Mouse (Mus musculus): ENCODE results near the gene Wipf3. TPM values are rescaled to one million over a fixed set of nuclear protein-coding genes. Genes with fewer than 3 reads are reported as not detected.

Gene Wipf3
- polyA plus RNA-seq, 1 experiment = 1.9 TPM

GRCm38 (mm10) chr6:54388690-54389275 lies 40.6 kb upstream of the Wipf3 start:
- no peak for TF ChIP-seq POLR2A (IDR thresholded peaks at IDR 0.05; ENCODE audit: low read depth, low read length)
- TF ChIP-seq CTCF (conservative IDR thresholded peaks at IDR 0.05; ENCODE audit: insufficient read depth, insufficient read length, low read depth, low read length) = no peak
- Histone ChIP-seq H3K36me3 (ENCODE audit: control insufficient read depth, insufficient read depth, low read length) (no peaks in the 10 kb centered on the region), H3K27me3 (replicated peaks; ENCODE audit: control insufficient read depth, insufficient read depth, low read length) (no peaks in the 10 kb centered on the region), H3K4me1 (ENCODE audit: control insufficient read depth, insufficient read depth, low read length) (no peaks in the 10 kb centered on the region), H3K27ac (ENCODE audit: insufficient read depth, low read depth, low read length) (no peak overlapping the region), H3K4me3 (ENCODE audit: insufficient read depth, low read depth, low read length) (no peak overlapping the region)
- DNase-seq = no peak
- WGBS = 85% methylated on average over 7 of the region's 7 CpGs

- no peak overlapping the region for H3K27ac ChIP-seq (ENCODE audit: insufficient read depth, low read depth, low read length)
- TF ChIP-seq CTCF (conservative IDR thresholded peaks at IDR 0.05; ENCODE audit: insufficient read depth, insufficient read length, low read depth, low read length) (peak; percentile 30; the same call in 1 of the 2 replicates), POLR2A (IDR thresholded peaks at IDR 0.05; ENCODE audit: low read depth, low read length) (no peak)
- H3K36me3 ChIP-seq (ENCODE audit: control insufficient read depth, insufficient read depth, low read length) = no peaks in the 10 kb centered on the region
- H3K4me1 ChIP-seq (ENCODE audit: control insufficient read depth, insufficient read depth, low read length) = no peaks in the 10 kb centered on the region
- under 1% methylated on average over 3 of the region's 3 CpGs for WGBS
- no peaks in the 10 kb centered on the region for H3K27me3 ChIP-seq (replicated peaks; ENCODE audit: control insufficient read depth, insufficient read depth, low read length)
- DNase-seq = peak; percentile 48
- no peak overlapping the region for H3K4me3 ChIP-seq (ENCODE audit: insufficient read depth, low read depth, low read length)
These were observed 37.6 kb upstream of the Wipf3 start for GRCm38 (mm10) chr6:54391765-54392164.

- Histone ChIP-seq H3K27me3 (replicated peaks; ENCODE audit: control insufficient read depth, insufficient read depth, low read length) (no peaks in the 10 kb centered on the region; the same call in 1 of the 2 replicates), H3K36me3 (ENCODE audit: control insufficient read depth, insufficient read depth, low read length) (no peaks in the 10 kb centered on the region), H3K4me3 (ENCODE audit: insufficient read depth, low read depth, low read length) (no peak overlapping the region), H3K4me1 (ENCODE audit: control insufficient read depth, insufficient read depth, low read length) (no peaks in the 10 kb centered on the region), H3K27ac (ENCODE audit: insufficient read depth, low read depth, low read length) (no peak overlapping the region)
- TF ChIP-seq CTCF (conservative IDR thresholded peaks at IDR 0.05; ENCODE audit: insufficient read depth, insufficient read length, low read depth, low read length) (no peak), POLR2A (IDR thresholded peaks at IDR 0.05; ENCODE audit: low read depth, low read length) (no peak)
- 67% methylated on average over 6 of the region's 6 CpGs for WGBS
- no peak for DNase-seq
These were observed 35.5 kb upstream of the Wipf3 start for GRCm38 (mm10) chr6:54393886-54394285.

- Histone ChIP-seq H3K27ac (ENCODE audit: insufficient read depth, low read depth, low read length) (no peak overlapping the region), H3K4me1 (ENCODE audit: control insufficient read depth, insufficient read depth, low read length) (no peaks in the 10 kb centered on the region; the same call in 1 of the 2 replicates), H3K4me3 (ENCODE audit: insufficient read depth, low read depth, low read length) (no peak overlapping the region), H3K36me3 (ENCODE audit: control insufficient read depth, insufficient read depth, low read length) (no peaks in the 10 kb centered on the region), H3K27me3 (replicated peaks; ENCODE audit: control insufficient read depth, insufficient read depth, low read length) (no peaks in the 10 kb centered on the region; the same call in 1 of the 2 replicates)
- TF ChIP-seq CTCF (conservative IDR thresholded peaks at IDR 0.05; ENCODE audit: insufficient read depth, insufficient read length, low read depth, low read length) (no peak), POLR2A (IDR thresholded peaks at IDR 0.05; ENCODE audit: low read depth, low read length) (no peak)
- WGBS = 31% methylated on average over 11 of the region's 11 CpGs
- DNase-seq = peak; percentile 27
These were observed 30.0 kb upstream of the Wipf3 start for GRCm38 (mm10) chr6:54399194-54399923.

GRCm38 (mm10) chr6:54401503-54401902 lies 27.9 kb upstream of the Wipf3 start:
- no peaks in the 10 kb centered on the region; the same call in 1 of the 2 replicates for H3K27me3 ChIP-seq (replicated peaks; ENCODE audit: control insufficient read depth, insufficient read depth, low read length)
- no peak for DNase-seq
- H3K4me3 ChIP-seq (ENCODE audit: insufficient read depth, low read depth, low read length) = no peak overlapping the region
- no peak overlapping the region for H3K27ac ChIP-seq (ENCODE audit: insufficient read depth, low read depth, low read length)
- WGBS = 91% methylated on average over 2 of the region's 2 CpGs
- no peaks in the 10 kb centered on the region for H3K36me3 ChIP-seq (ENCODE audit: control insufficient read depth, insufficient read depth, low read length)
- TF ChIP-seq POLR2A (IDR thresholded peaks at IDR 0.05; ENCODE audit: low read depth, low read length) (no peak), CTCF (conservative IDR thresholded peaks at IDR 0.05; ENCODE audit: insufficient read depth, insufficient read length, low read depth, low read length) (no peak)
- H3K4me1 ChIP-seq (ENCODE audit: control insufficient read depth, insufficient read depth, low read length) = no peaks in the 10 kb centered on the region; the same call in 1 of the 2 replicates

GRCm38 (mm10) chr6:54404916-54405315 lies 24.5 kb upstream of the Wipf3 start:
- Histone ChIP-seq H3K36me3 (ENCODE audit: control insufficient read depth, insufficient read depth, low read length) (no peaks in the 10 kb centered on the region), H3K4me3 (ENCODE audit: insufficient read depth, low read depth, low read length) (no peak overlapping the region), H3K27me3 (replicated peaks; ENCODE audit: control insufficient read depth, insufficient read depth, low read length) (no peaks in the 10 kb centered on the region), H3K4me1 (ENCODE audit: control insufficient read depth, insufficient read depth, low read length) (no peaks in the 10 kb centered on the region; the same call in 1 of the 2 replicates), H3K27ac (ENCODE audit: insufficient read depth, low read depth, low read length) (no peak overlapping the region)
- TF ChIP-seq POLR2A (IDR thresholded peaks at IDR 0.05; ENCODE audit: low read depth, low read length) (no peak), CTCF (conservative IDR thresholded peaks at IDR 0.05; ENCODE audit: insufficient read depth, insufficient read length, low read depth, low read length) (no peak)
- DNase-seq = no peak
- 72% methylated on average over 2 of the region's 2 CpGs for WGBS

GRCm38 (mm10) chr6:54406116-54406515 lies 23.3 kb upstream of the Wipf3 start:
- H3K4me3 ChIP-seq (ENCODE audit: insufficient read depth, low read depth, low read length) = no peak overlapping the region
- H3K4me1 ChIP-seq (ENCODE audit: control insufficient read depth, insufficient read depth, low read length) = no peaks in the 10 kb centered on the region
- no peaks in the 10 kb centered on the region for H3K36me3 ChIP-seq (ENCODE audit: control insufficient read depth, insufficient read depth, low read length)
- TF ChIP-seq POLR2A (IDR thresholded peaks at IDR 0.05; ENCODE audit: low read depth, low read length) (no peak), CTCF (conservative IDR thresholded peaks at IDR 0.05; ENCODE audit: insufficient read depth, insufficient read length, low read depth, low read length) (no peak)
- no peaks in the 10 kb centered on the region for H3K27me3 ChIP-seq (replicated peaks; ENCODE audit: control insufficient read depth, insufficient read depth, low read length)
- 93% methylated on average over 5 of the region's 5 CpGs for WGBS
- no peak overlapping the region for H3K27ac ChIP-seq (ENCODE audit: insufficient read depth, low read depth, low read length)
- DNase-seq = no peak
